Mouse (Mus musculus): ENCODE measurements at regions not wholly inside any gene's neighbourhood (a gene's known extent, or its start where the extent isn't known, plus 50 kb on each side); places are given as distances from the start of the nearest gene placed in this dataset.

GRCm38 (mm10) chr5:149848465-149848864, 170.0 kb upstream of the Rxfp2 start:
- WGBS: 78% methylated on average over 3 of the region's 3 CpGs
- Histone ChIP-seq H3K27me3 (ENCODE audit: control insufficient read depth, insufficient read depth, low read length) (no peaks in the 10 kb centered on the region), H3K4me1 (ENCODE audit: control insufficient read depth, insufficient read depth, low read length) (no peaks in the 10 kb centered on the region), H3K36me3 (ENCODE audit: control insufficient read depth, insufficient read depth, low read length) (no peaks in the 10 kb centered on the region), H3K9me3 (ENCODE audit: control insufficient read depth, low read depth, low read length) (no peaks in the 10 kb centered on the region), H3K9ac (replicated peaks; ENCODE audit: low read depth, low read length) (no peak overlapping the region), H3K4me2 (replicated peaks; ENCODE audit: low read depth, low read length) (no peak overlapping the region), H3K4me3 (ENCODE audit: low read depth, low read length) (no peak overlapping the region), H3K27ac (ENCODE audit: low read length) (no peak overlapping the region)
- no peak for ATAC-seq (ENCODE audit: insufficient number of reproducible peaks, insufficient read depth, low FRiP score, low read depth)

- H3K4me1 ChIP-seq (ENCODE audit: control insufficient read depth, insufficient read depth, low read length): no peaks in the 10 kb centered on the region
- no peak overlapping the region for H3K4me2 ChIP-seq (replicated peaks; ENCODE audit: low read depth, low read length)
- no peak overlapping the region for H3K27ac ChIP-seq (ENCODE audit: low read length)
- no peak overlapping the region for H3K4me3 ChIP-seq (ENCODE audit: low read depth, low read length)
- 10% methylated on average over 9 of the region's 9 CpGs for WGBS
- no peak; the same call in 1 of the 2 replicates for ATAC-seq (ENCODE audit: insufficient number of reproducible peaks, insufficient read depth, low FRiP score, low read depth)
- no peaks in the 10 kb centered on the region for H3K36me3 ChIP-seq (ENCODE audit: control insufficient read depth, insufficient read depth, low read length)
- no peak overlapping the region for H3K9ac ChIP-seq (replicated peaks; ENCODE audit: low read depth, low read length)
- H3K9me3 ChIP-seq (ENCODE audit: control insufficient read depth, low read depth, low read length): no peaks in the 10 kb centered on the region
- no peaks in the 10 kb centered on the region for H3K27me3 ChIP-seq (ENCODE audit: control insufficient read depth, insufficient read depth, low read length)
Observed at GRCm38 (mm10) chr5:149851011-149851410, 167.5 kb upstream of the Rxfp2 start.

GRCm38 (mm10) chr5:149852516-149852915, 166.0 kb upstream of the Rxfp2 start:
- Histone ChIP-seq H3K27ac (ENCODE audit: low read length) (no peak overlapping the region), H3K27me3 (ENCODE audit: control insufficient read depth, insufficient read depth, low read length) (no peaks in the 10 kb centered on the region), H3K4me1 (ENCODE audit: control insufficient read depth, insufficient read depth, low read length) (no peaks in the 10 kb centered on the region), H3K9ac (replicated peaks; ENCODE audit: low read depth, low read length) (no peak overlapping the region), H3K4me3 (ENCODE audit: low read depth, low read length) (no peak overlapping the region; the same call in 1 of the 2 replicates), H3K4me2 (replicated peaks; ENCODE audit: low read depth, low read length) (peak overlapping the region; percentile 23), H3K9me3 (ENCODE audit: control insufficient read depth, low read depth, low read length) (no peaks in the 10 kb centered on the region), H3K36me3 (ENCODE audit: control insufficient read depth, insufficient read depth, low read length) (no peaks in the 10 kb centered on the region)
- ATAC-seq (ENCODE audit: insufficient number of reproducible peaks, insufficient read depth, low FRiP score, low read depth): no peak
- 35% methylated on average over 16 of the region's 16 CpGs for WGBS

DNA sequence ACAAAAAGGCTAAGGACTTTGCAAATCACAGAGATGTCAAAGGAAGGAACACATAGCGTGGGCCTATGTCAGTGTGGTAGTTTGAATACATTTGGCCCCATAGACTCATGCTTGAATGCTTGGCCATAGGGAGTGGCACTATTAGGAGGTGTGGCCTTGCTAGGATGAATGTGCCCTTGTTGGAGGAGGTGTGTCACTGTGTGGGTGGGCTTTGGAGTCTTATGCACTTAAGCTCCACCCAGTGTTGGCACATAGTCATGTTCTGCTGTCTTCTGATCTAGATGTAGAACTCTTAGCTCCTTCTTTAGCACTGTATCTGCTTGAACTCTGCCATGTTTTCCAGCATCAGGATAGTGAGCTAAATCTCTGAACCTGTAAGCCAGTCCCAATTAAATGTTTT, 162.4 kb upstream of the Rxfp2 start:
- Histone ChIP-seq H3K9me3 (ENCODE audit: control insufficient read depth, low read depth, low read length) (no peaks in the 10 kb centered on the region), H3K27ac (ENCODE audit: low read length) (no peak overlapping the region), H3K36me3 (ENCODE audit: control insufficient read depth, insufficient read depth, low read length) (no peaks in the 10 kb centered on the region), H3K4me1 (ENCODE audit: control insufficient read depth, insufficient read depth, low read length) (no peaks in the 10 kb centered on the region), H3K9ac (replicated peaks; ENCODE audit: low read depth, low read length) (no peak overlapping the region), H3K4me3 (ENCODE audit: low read depth, low read length) (no peak overlapping the region), H3K27me3 (ENCODE audit: control insufficient read depth, insufficient read depth, low read length) (no peaks in the 10 kb centered on the region), H3K4me2 (replicated peaks; ENCODE audit: low read depth, low read length) (no peak overlapping the region)
- ATAC-seq (ENCODE audit: insufficient number of reproducible peaks, insufficient read depth, low FRiP score, low read depth): no peak
- 76% methylated on average over 1 of the region's 1 CpGs for WGBS

DNA sequence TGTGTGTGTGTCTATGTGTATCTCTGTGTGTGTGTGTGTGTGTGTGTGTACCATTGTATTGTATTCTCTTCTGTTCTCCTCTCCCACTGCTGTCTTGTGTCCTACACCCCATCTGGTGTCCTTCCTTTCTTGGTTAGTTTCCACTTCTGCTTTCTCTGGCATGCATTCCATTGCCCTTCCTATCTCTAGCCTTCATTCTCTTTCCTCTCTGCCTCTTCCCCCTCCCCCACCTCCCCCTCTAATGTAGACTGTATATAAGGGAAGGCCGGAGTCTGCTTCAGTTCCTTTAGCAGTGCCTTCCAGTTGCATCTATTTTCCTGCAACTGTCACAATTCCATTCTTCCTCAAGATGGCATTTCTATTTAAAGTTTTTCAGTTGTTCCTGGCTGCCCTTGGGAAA, 161.5 kb upstream of the Rxfp2 start:
- 70% methylated on average over 1 of the region's 1 CpGs for WGBS
- Histone ChIP-seq H3K4me2 (replicated peaks; ENCODE audit: low read depth, low read length) (no peak overlapping the region), H3K9me3 (ENCODE audit: control insufficient read depth, low read depth, low read length) (no peaks in the 10 kb centered on the region), H3K9ac (replicated peaks; ENCODE audit: low read depth, low read length) (no peak overlapping the region), H3K27ac (ENCODE audit: low read length) (no peak overlapping the region), H3K36me3 (ENCODE audit: control insufficient read depth, insufficient read depth, low read length) (no peaks in the 10 kb centered on the region), H3K4me1 (ENCODE audit: control insufficient read depth, insufficient read depth, low read length) (no peaks in the 10 kb centered on the region), H3K4me3 (ENCODE audit: low read depth, low read length) (no peak overlapping the region), H3K27me3 (ENCODE audit: control insufficient read depth, insufficient read depth, low read length) (no peaks in the 10 kb centered on the region)
- ATAC-seq (ENCODE audit: insufficient number of reproducible peaks, insufficient read depth, low FRiP score, low read depth): no peak

DNA sequence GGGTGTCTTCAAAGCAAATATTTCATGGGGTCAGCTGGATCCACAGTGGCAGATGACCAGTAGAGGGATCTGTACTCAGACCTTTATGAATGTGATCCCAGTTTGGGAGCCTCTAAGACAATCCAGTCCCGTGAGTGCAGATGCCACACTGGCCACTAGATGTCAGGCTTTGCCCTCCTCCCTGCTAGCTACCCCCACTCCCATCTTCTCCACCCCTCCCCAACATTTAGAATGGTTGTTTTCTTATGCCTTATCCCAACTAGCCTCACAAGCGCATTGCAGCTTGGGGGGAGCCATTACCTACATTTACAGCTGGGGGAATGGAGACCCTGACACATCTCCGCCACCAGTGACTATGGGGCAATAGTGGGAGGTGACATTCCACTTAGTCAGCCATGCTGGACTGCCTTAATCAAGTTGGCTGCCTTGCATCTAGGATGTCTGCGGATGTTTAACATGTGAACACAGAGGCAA, 156.9 kb upstream of the Rxfp2 start:
- H3K27me3 ChIP-seq (ENCODE audit: control insufficient read depth, insufficient read depth, low read length): no peaks in the 10 kb centered on the region
- no peaks in the 10 kb centered on the region for H3K9me3 ChIP-seq (ENCODE audit: control insufficient read depth, low read depth, low read length)
- no peaks in the 10 kb centered on the region for H3K36me3 ChIP-seq (ENCODE audit: control insufficient read depth, insufficient read depth, low read length)
- no peaks in the 10 kb centered on the region for H3K4me1 ChIP-seq (ENCODE audit: control insufficient read depth, insufficient read depth, low read length)
- H3K4me2 ChIP-seq (replicated peaks; ENCODE audit: low read depth, low read length): no peak overlapping the region
- ATAC-seq (ENCODE audit: insufficient number of reproducible peaks, insufficient read depth, low FRiP score, low read depth): peak; percentile 69; the same call in 1 of the 2 replicates
- H3K27ac ChIP-seq (ENCODE audit: low read length): no peak overlapping the region
- H3K4me3 ChIP-seq (ENCODE audit: low read depth, low read length): no peak overlapping the region
- WGBS: 45% methylated on average over 4 of the region's 4 CpGs
- H3K9ac ChIP-seq (replicated peaks; ENCODE audit: low read depth, low read length): no peak overlapping the region

GRCm38 (mm10) chr5:149867926-149868325, 150.5 kb upstream of the Rxfp2 start:
- no peak overlapping the region for H3K4me3 ChIP-seq (ENCODE audit: low read depth, low read length)
- ATAC-seq (ENCODE audit: insufficient number of reproducible peaks, insufficient read depth, low FRiP score, low read depth): no peak
- 24% methylated on average over 7 of the region's 7 CpGs for WGBS
- no peak overlapping the region for H3K27ac ChIP-seq (ENCODE audit: low read length)
- no peaks in the 10 kb centered on the region for H3K27me3 ChIP-seq (ENCODE audit: control insufficient read depth, insufficient read depth, low read length)
- H3K36me3 ChIP-seq (ENCODE audit: control insufficient read depth, insufficient read depth, low read length): no peaks in the 10 kb centered on the region
- no peaks in the 10 kb centered on the region for H3K9me3 ChIP-seq (ENCODE audit: control insufficient read depth, low read depth, low read length)
- H3K9ac ChIP-seq (replicated peaks; ENCODE audit: low read depth, low read length): no peak overlapping the region
- peaks cover 6% of the 10 kb centered on the region; the same call in 1 of the 2 replicates for H3K4me1 ChIP-seq (ENCODE audit: control insufficient read depth, insufficient read depth, low read length)
- H3K4me2 ChIP-seq (replicated peaks; ENCODE audit: low read depth, low read length): no peak overlapping the region

- no peaks in the 10 kb centered on the region for H3K27me3 ChIP-seq (ENCODE audit: control insufficient read depth, insufficient read depth, low read length)
- no peak overlapping the region for H3K4me2 ChIP-seq (replicated peaks; ENCODE audit: low read depth, low read length)
- H3K36me3 ChIP-seq (ENCODE audit: control insufficient read depth, insufficient read depth, low read length): no peaks in the 10 kb centered on the region
- ATAC-seq (ENCODE audit: insufficient number of reproducible peaks, insufficient read depth, low FRiP score, low read depth): no peak
- peaks cover 6% of the 10 kb centered on the region; the same call in 1 of the 2 replicates for H3K4me1 ChIP-seq (ENCODE audit: control insufficient read depth, insufficient read depth, low read length)
- H3K9me3 ChIP-seq (ENCODE audit: control insufficient read depth, low read depth, low read length): no peaks in the 10 kb centered on the region
- H3K4me3 ChIP-seq (ENCODE audit: low read depth, low read length): no peak overlapping the region
- H3K27ac ChIP-seq (ENCODE audit: low read length): no peak overlapping the region
- no peak overlapping the region for H3K9ac ChIP-seq (replicated peaks; ENCODE audit: low read depth, low read length)
- WGBS: 65% methylated on average over 5 of the region's 5 CpGs
Observed at GRCm38 (mm10) chr5:149869441-149869840, 149.0 kb upstream of the Rxfp2 start.

DNA sequence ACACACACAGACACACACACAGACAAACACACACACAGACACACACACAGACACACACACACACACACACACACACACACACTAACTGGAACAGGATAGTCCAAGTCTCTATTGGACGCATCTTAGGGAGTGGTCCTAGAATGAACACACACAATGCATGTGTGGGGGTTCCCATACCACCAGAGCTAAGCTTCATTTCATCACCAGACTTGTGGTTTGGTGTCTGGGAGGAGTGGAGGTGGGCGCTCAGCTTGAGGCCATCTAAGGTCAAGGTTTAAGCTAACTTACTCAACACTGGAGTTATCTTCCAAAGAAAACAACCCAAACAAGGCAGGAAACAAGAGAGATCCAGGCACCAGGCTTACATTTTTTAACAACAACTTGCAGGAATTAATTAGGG, 147.9 kb upstream of the Rxfp2 start:
- Histone ChIP-seq H3K4me2 (replicated peaks; ENCODE audit: low read depth, low read length) (no peak overlapping the region), H3K9ac (replicated peaks; ENCODE audit: low read depth, low read length) (no peak overlapping the region), H3K27ac (ENCODE audit: low read length) (no peak overlapping the region), H3K36me3 (ENCODE audit: control insufficient read depth, insufficient read depth, low read length) (no peaks in the 10 kb centered on the region), H3K4me3 (ENCODE audit: low read depth, low read length) (no peak overlapping the region), H3K27me3 (ENCODE audit: control insufficient read depth, insufficient read depth, low read length) (no peaks in the 10 kb centered on the region), H3K4me1 (ENCODE audit: control insufficient read depth, insufficient read depth, low read length) (peaks cover 6% of the 10 kb centered on the region; the same call in 1 of the 2 replicates), H3K9me3 (ENCODE audit: control insufficient read depth, low read depth, low read length) (no peaks in the 10 kb centered on the region)
- 78% methylated on average over 2 of the region's 2 CpGs for WGBS
- ATAC-seq (ENCODE audit: insufficient number of reproducible peaks, insufficient read depth, low FRiP score, low read depth): no peak

All from stomach, embryonic 14.5 days (tissue).